Mouse (Mus musculus): ENCODE results near the gene Epn3. TPM values are rescaled to one million over a fixed set of nuclear protein-coding genes. Genes with fewer than 3 reads are reported as not detected.
A peak's percentile ranks its signal among the peaks of the same experiment; 100 is the strongest.

The Epn3 gene
- polyA plus RNA-seq, 1 experiment from 2014 or later = 0.34 TPM

GRCm38 (mm10) chr11:94533171-94533570, 33.4 kb upstream of the Epn3 start:
- Histone ChIP-seq H3K4me1 (no peaks in the 10 kb centered on the region), H3K27me3 (no peaks in the 10 kb centered on the region), H3K36me3 (ENCODE audit: poor library complexity, severe bottlenecking) (no peaks in the 10 kb centered on the region), H3K4me3 (no peak overlapping the region), H3K4me2 (no peak overlapping the region), H3K27ac (no peak overlapping the region), H3K9ac (no peak overlapping the region), H3K9me3 (replicated peaks) (no peaks in the 10 kb centered on the region)
- ATAC-seq = no peak
- 82% methylated on average over 8 of the region's 8 CpGs for WGBS

- Histone ChIP-seq H3K9ac (no peak overlapping the region), H3K4me1 (peaks cover 4% of the 10 kb centered on the region; the same call in 1 of the 2 replicates), H3K4me2 (no peak overlapping the region), H3K27me3 (no peaks in the 10 kb centered on the region), H3K4me3 (no peak overlapping the region), H3K9me3 (replicated peaks) (no peaks in the 10 kb centered on the region), H3K36me3 (ENCODE audit: poor library complexity, severe bottlenecking) (no peaks in the 10 kb centered on the region), H3K27ac (no peak overlapping the region)
- WGBS = 41% methylated on average over 3 of the region's 3 CpGs
- ATAC-seq = no peak
These were observed 29.1 kb upstream of the Epn3 start for GRCm38 (mm10) chr11:94528879-94529278.

GRCm38 (mm10) chr11:94526171-94526879, 26.6 kb upstream of the Epn3 start:
- H3K4me1 ChIP-seq = peaks cover 10% of the 10 kb centered on the region; the same call in 1 of the 2 replicates
- no peaks in the 10 kb centered on the region for H3K36me3 ChIP-seq (ENCODE audit: poor library complexity, severe bottlenecking)
- H3K4me3 ChIP-seq = no peak overlapping the region
- ATAC-seq = no peak
- H3K9ac ChIP-seq = no peak overlapping the region
- 54% methylated on average over 9 of the region's 9 CpGs for WGBS
- no peaks in the 10 kb centered on the region for H3K9me3 ChIP-seq (replicated peaks)
- no peak overlapping the region for H3K4me2 ChIP-seq
- no peaks in the 10 kb centered on the region for H3K27me3 ChIP-seq
- H3K27ac ChIP-seq = no peak overlapping the region

GRCm38 (mm10) chr11:94521219-94521843, 21.6 kb upstream of the Epn3 start, which contains the start of gene Mycbpap:
Gene Mycbpap (minus strand): TSS chr11:94521742.
- Histone ChIP-seq H3K36me3 (ENCODE audit: poor library complexity, severe bottlenecking) (no peaks in the 10 kb centered on the region), H3K27ac (no peak within 1 kb of the TSS), H3K4me2 (peak within 1 kb of the TSS; percentile 94), H3K27me3 (no peaks in the 10 kb centered on the region), H3K4me1 (peaks cover 14% of the 10 kb centered on the region; the same call in 1 of the 2 replicates), H3K9me3 (replicated peaks) (no peaks in the 10 kb centered on the region), H3K4me3 (peak within 1 kb of the TSS; percentile 51), H3K9ac (peak within 1 kb of the TSS; percentile 70)
- peak; percentile 71 for ATAC-seq
- 2% methylated on average over 39 of the region's 42 CpGs for WGBS

- Histone ChIP-seq H3K4me2 (no peak overlapping the region), H3K36me3 (ENCODE audit: poor library complexity, severe bottlenecking) (no peaks in the 10 kb centered on the region), H3K9me3 (replicated peaks) (no peaks in the 10 kb centered on the region), H3K27me3 (no peaks in the 10 kb centered on the region), H3K9ac (no peak overlapping the region), H3K4me3 (no peak overlapping the region), H3K27ac (no peak overlapping the region), H3K4me1 (no peaks in the 10 kb centered on the region)
- WGBS = 80% methylated on average over 9 of the region's 9 CpGs
- ATAC-seq = no peak
These were observed 13.7 kb upstream of the Epn3 start for GRCm38 (mm10) chr11:94513452-94513851.

GRCm38 (mm10) chr11:94508976-94509375, 9.2 kb upstream of the Epn3 start:
- Histone ChIP-seq H3K9me3 (replicated peaks) (no peaks in the 10 kb centered on the region), H3K27ac (no peak overlapping the region), H3K9ac (no peak overlapping the region), H3K27me3 (no peaks in the 10 kb centered on the region), H3K4me1 (no peaks in the 10 kb centered on the region), H3K4me3 (no peak overlapping the region), H3K4me2 (no peak overlapping the region), H3K36me3 (ENCODE audit: poor library complexity, severe bottlenecking) (no peaks in the 10 kb centered on the region)
- WGBS = 93% methylated on average over 10 of the region's 10 CpGs
- no peak for ATAC-seq

GRCm38 (mm10) chr11:94501482-94501881, 1.7 kb upstream of the Epn3 start:
- WGBS = 88% methylated on average over 8 of the region's 8 CpGs
- H3K9ac ChIP-seq = no peak overlapping the region
- H3K27ac ChIP-seq = no peak overlapping the region
- H3K27me3 ChIP-seq = peaks cover 27% of the 10 kb centered on the region
- no peak for ATAC-seq
- no peaks in the 10 kb centered on the region for H3K36me3 ChIP-seq (ENCODE audit: poor library complexity, severe bottlenecking)
- H3K4me3 ChIP-seq = no peak overlapping the region
- peaks cover 28% of the 10 kb centered on the region for H3K4me1 ChIP-seq
- H3K4me2 ChIP-seq = no peak overlapping the region
- no peaks in the 10 kb centered on the region for H3K9me3 ChIP-seq (replicated peaks)

GRCm38 (mm10) chr11:94500362-94500761, 588 bp upstream of the Epn3 start:
- ATAC-seq = no peak
- Histone ChIP-seq H3K4me2 (0 out of 2 replicates have a peak overlapping the region, but pooled peaks have one; percentile 57), H3K9me3 (replicated peaks) (no peaks in the 10 kb centered on the region), H3K4me3 (no peak overlapping the region), H3K9ac (no peak overlapping the region), H3K36me3 (ENCODE audit: poor library complexity, severe bottlenecking) (no peaks in the 10 kb centered on the region), H3K27me3 (peaks cover 29% of the 10 kb centered on the region), H3K27ac (no peak overlapping the region), H3K4me1 (peaks cover 28% of the 10 kb centered on the region)
- 36% methylated on average over 8 of the region's 8 CpGs for WGBS

- no peaks in the 10 kb centered on the region for H3K9me3 ChIP-seq (replicated peaks)
- peak overlapping the region; percentile 25; the same call in 1 of the 2 replicates for H3K4me3 ChIP-seq
- no peaks in the 10 kb centered on the region for H3K36me3 ChIP-seq (ENCODE audit: poor library complexity, severe bottlenecking)
- no peak overlapping the region for H3K27ac ChIP-seq
- 13% methylated on average over 2 of the region's 2 CpGs for WGBS
- peaks cover 28% of the 10 kb centered on the region for H3K4me1 ChIP-seq
- H3K27me3 ChIP-seq = peaks cover 33% of the 10 kb centered on the region
- ATAC-seq = peak; percentile 71
- no peak overlapping the region for H3K9ac ChIP-seq
- H3K4me2 ChIP-seq = peak overlapping the region; percentile 57
These were observed 739 bp downstream of the Epn3 start for GRCm38 (mm10) chr11:94499035-94499434.

GRCm38 (mm10) chr11:94498093-94498996, 1.4 kb downstream of the Epn3 start:
- Histone ChIP-seq H3K4me3 (peak overlapping the region; percentile 8; the same call in 1 of the 2 replicates), H3K36me3 (ENCODE audit: poor library complexity, severe bottlenecking) (no peaks in the 10 kb centered on the region), H3K9ac (no peak overlapping the region), H3K27ac (0 out of 2 replicates have a peak overlapping the region, but pooled peaks have one; percentile 7), H3K4me2 (peak overlapping the region; percentile 57), H3K9me3 (replicated peaks) (no peaks in the 10 kb centered on the region), H3K27me3 (peaks cover 33% of the 10 kb centered on the region), H3K4me1 (peaks cover 28% of the 10 kb centered on the region)
- WGBS = 14% methylated on average over 19 of the region's 19 CpGs
- peak; percentile 36; the same call in 1 of the 2 replicates for ATAC-seq

GRCm38 (mm10) chr11:94495415-94495814, 4.4 kb downstream of the Epn3 start:
- Histone ChIP-seq H3K36me3 (ENCODE audit: poor library complexity, severe bottlenecking) (no peaks in the 10 kb centered on the region), H3K9me3 (replicated peaks) (no peaks in the 10 kb centered on the region), H3K27ac (no peak overlapping the region), H3K4me1 (peaks cover 38% of the 10 kb centered on the region), H3K9ac (no peak overlapping the region), H3K4me2 (no peak overlapping the region), H3K27me3 (peaks cover 46% of the 10 kb centered on the region), H3K4me3 (no peak overlapping the region)
- ATAC-seq = no peak
- whole genome bisulfite sequencing = 69% methylated on average over 3 of the region's 3 CpGs

- ATAC-seq = no peak
- Histone ChIP-seq H3K4me1 (peaks cover 11% of the 10 kb centered on the region; the same call in 1 of the 2 replicates), H3K36me3 (ENCODE audit: poor library complexity, severe bottlenecking) (no peaks in the 10 kb centered on the region), H3K9me3 (replicated peaks) (no peaks in the 10 kb centered on the region), H3K27ac (no peak overlapping the region), H3K9ac (peak overlapping the region; percentile 83), H3K4me3 (peak overlapping the region; percentile 54; the same call in 1 of the 2 replicates), H3K27me3 (peaks cover 49% of the 10 kb centered on the region), H3K4me2 (peak overlapping the region; percentile 77)
- 63% methylated on average over 7 of the region's 7 CpGs for WGBS
These were observed 8.1 kb downstream of the Epn3 start for GRCm38 (mm10) chr11:94491749-94492099.
